Mouse (Mus musculus) hindbrain, postnatal 0 days (tissue): ENCODE measurements around the gene Ift88. TPM values are rescaled to one million over a fixed set of nuclear protein-coding genes. Genes with fewer than 3 reads are reported as not detected.

Experiments used
- ATAC-seq: fragments of 200-750 bp; cut with Nextera tagmentation; 2 replicates; pipeline ENCODE4 v1.8.0; 2017; ENCODE audit warnings: mild to moderate bottlenecking, moderate TSS enrichment, moderate library complexity
- DNase-seq: peaks from one replicate; pipeline ENCODE4 v3.0.0-alpha.2; 2015; ENCODE audit warnings: low spot score
- H3K27ac ChIP-seq: fragments of 300-500 bp; sonication (generic); 2 replicates; pipeline ENCODE4 v1.5.1; 2014; ENCODE audit warnings: mild to moderate bottlenecking
- H3K27me3 ChIP-seq: fragments of 300-500 bp; sonication (generic); 2 replicates; pipeline ENCODE4 v1.6.1; 2014; ENCODE audit warnings: low read length, mixed read lengths; ENCODE audit not compliant: insufficient read depth
- H3K36me3 ChIP-seq: fragments of 300-500 bp; sonication (generic); 2 replicates; pipeline ENCODE4 v1.6.1; 2014; ENCODE audit warnings: low read length, mixed read lengths; ENCODE audit not compliant: insufficient read depth
- H3K4me1 ChIP-seq: fragments of 300-500 bp; sonication (generic); 2 replicates; pipeline ENCODE4 v1.6.1; 2014; ENCODE audit warnings: antibody characterized with exemption, low read length, mixed read lengths; ENCODE audit not compliant: insufficient read depth
- H3K4me2 ChIP-seq: fragments of 300-500 bp; sonication (generic); 2 replicates; pipeline ENCODE4 v1.6.1; 2014; ENCODE audit warnings: low read depth, mild to moderate bottlenecking, low read length, moderate library complexity, mixed read lengths
- H3K4me3 ChIP-seq: fragments of 300-500 bp; sonication (generic); 2 replicates; pipeline ENCODE4 v1.5.1; 2014; ENCODE audit warnings: low read length
- H3K9ac ChIP-seq: fragments of 300-500 bp; sonication (generic); replicated peaks from 2 replicates; pipeline ENCODE4 v1.6.1; 2014; ENCODE audit warnings: mild to moderate bottlenecking, low read length, moderate library complexity, mixed read lengths
- H3K9me3 ChIP-seq: fragments of 300-500 bp; sonication (generic); 2 replicates; pipeline ENCODE4 v1.6.1; 2016; ENCODE audit warnings: low read length, mixed read lengths
- CTCF ChIP-seq: IDR thresholded peaks from 2 replicates; pipeline ENCODE4 v1.5.1; 2016; ENCODE audit warnings: antibody characterized with exemption, control low read depth, low read depth
- WGBS: fragments of 180-500 bp; shearing (Covaris S2); extraction: QIAGEN DNeasy Blood & Tissue Kit; methylation state at CpG from one replicate; pipeline ENCODE4 v1.1.7; 2014; 5-methylcytosine and 5-hydroxymethylcytosine counted together
- polyA plus RNA-seq: library from polyadenylated mRNA; unstranded; fragments of >200 nt; fragmentation: Nextera tagmentation; extraction: Ambion mirVana; gene quantifications from 2 replicates; pipeline ENCODE4 v1.2.1, GENCODE M21; 2015
- total RNA-seq: library from RNA; depleted of rRNA; stranded (reverse); fragments of >200 nt; gene quantifications from 2 replicates; pipeline ENCODE4 v1.2.3, GENCODE M21; 2014

The Ift88 gene
- total and polyA plus RNA-seq, 2 experiments from 2014 or later, result 15.2 to 18.4 TPM

DNA sequence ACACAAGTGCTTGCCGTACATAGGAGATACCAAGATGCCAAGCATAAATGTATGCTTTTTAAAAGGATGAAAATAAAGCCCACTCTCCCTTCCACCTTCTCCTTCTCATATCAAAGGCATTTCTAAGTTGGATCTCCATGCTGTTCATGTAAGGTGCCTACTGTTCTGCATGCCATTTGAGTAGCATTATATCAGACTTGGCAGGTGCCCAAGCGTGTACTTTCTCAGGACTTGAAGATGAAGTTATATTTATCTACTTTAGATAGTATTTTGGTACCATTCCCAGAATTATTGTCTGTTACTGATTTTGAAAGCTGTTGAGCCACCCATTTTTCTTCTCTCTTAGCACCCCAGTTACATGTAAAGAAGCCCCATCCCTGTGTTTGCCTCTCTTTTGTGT is 51.2 kb downstream of the Ift88 start:
- Histone ChIP-seq H3K27ac (no peak overlapping the region), H3K27me3 (no peaks in the 10 kb centered on the region), H3K4me2 (no peak overlapping the region), H3K4me1 (no peaks in the 10 kb centered on the region), H3K4me3 (no peak overlapping the region), H3K9me3 (no peaks in the 10 kb centered on the region), H3K9ac (no peak overlapping the region), H3K36me3 (peaks cover 6% of the 10 kb centered on the region; the same call in 1 of the 2 replicates)
- no peak for TF ChIP-seq CTCF
- DNase-seq, result no peak
- 88% methylated on average over 2 of the region's 2 CpGs for WGBS
- ATAC-seq, result no peak

DNA sequence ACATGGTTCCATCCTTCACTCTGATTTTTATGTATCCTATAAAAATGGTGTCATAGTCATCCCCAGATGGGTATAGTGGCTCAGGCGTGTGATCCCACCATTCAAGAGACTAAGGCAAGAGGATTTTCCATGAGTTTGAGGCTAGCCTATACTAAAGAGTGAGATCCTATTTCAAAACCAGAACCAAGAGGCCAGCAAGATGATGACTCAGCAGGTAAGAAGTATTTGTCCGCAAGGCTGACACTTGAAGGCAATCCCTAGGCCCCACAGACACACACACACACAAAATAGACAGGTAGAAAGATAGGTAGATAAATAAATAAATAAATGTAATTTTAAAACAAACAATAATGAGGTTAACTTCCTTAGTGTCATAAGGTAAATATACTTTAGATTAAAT is 58.4 kb downstream of the Ift88 start:
- Histone ChIP-seq H3K4me3 (no peak overlapping the region), H3K9ac (no peak overlapping the region), H3K27me3 (no peaks in the 10 kb centered on the region), H3K27ac (no peak overlapping the region), H3K9me3 (no peaks in the 10 kb centered on the region), H3K4me2 (no peak overlapping the region), H3K4me1 (no peaks in the 10 kb centered on the region), H3K36me3 (no peaks in the 10 kb centered on the region)
- DNase-seq (no peak), ATAC-seq (no peak)
- no peak for TF ChIP-seq CTCF
- 91% methylated on average over 2 of the region's 2 CpGs for WGBS

DNA sequence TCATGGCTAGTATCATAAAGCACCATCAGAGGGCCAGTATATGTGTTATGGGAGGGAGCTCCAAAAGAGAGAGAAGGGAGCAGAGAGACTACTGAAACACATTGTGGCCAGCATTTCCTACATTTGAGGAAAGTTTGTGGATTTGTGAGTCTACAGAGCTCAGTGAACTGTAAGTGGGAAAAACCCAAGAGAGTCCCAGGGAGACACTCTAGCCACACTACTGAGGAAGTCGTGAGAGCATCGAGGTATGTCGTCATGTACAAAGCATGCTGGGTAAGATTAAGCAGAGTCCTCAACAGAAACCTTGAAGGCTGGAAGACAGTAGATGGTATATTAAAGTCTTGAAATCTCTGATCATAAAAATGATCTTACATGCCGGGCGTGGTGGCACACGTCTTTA is 60.3 kb downstream of the Ift88 start:
- DNase-seq (no peak), ATAC-seq (no peak)
- TF ChIP-seq CTCF, result no peak
- WGBS, result 95% methylated on average over 6 of the region's 6 CpGs
- Histone ChIP-seq H3K4me3 (no peak overlapping the region), H3K9me3 (no peaks in the 10 kb centered on the region), H3K4me2 (no peak overlapping the region), H3K27me3 (no peaks in the 10 kb centered on the region), H3K27ac (no peak overlapping the region), H3K36me3 (no peaks in the 10 kb centered on the region), H3K4me1 (no peaks in the 10 kb centered on the region), H3K9ac (no peak overlapping the region)

DNA sequence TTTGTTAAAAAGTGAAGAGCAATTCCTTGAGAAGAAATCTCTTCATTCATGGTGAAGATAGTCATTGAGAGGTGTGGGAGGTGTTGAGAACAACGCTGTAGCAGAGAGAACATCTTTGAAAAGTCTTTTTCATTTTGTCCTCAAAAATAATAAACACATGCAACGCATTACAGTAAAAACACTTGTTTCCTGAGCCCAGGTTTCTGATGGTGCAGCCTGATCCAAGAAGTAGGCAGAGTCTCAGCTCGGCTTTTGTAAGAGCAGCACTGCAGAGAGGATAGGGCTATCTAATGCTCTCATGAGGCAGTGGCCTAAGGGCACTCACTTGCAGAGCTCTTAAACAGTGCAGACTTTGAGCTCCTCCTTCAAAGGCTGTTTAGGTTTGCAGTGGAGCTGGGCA is 65.8 kb downstream of the Ift88 start:
- no peak overlapping the region for H3K27ac ChIP-seq
- ATAC-seq (no peak), DNase-seq (no peak)
- H3K36me3 ChIP-seq, result no peaks in the 10 kb centered on the region
- H3K4me2 ChIP-seq, result no peak overlapping the region
- H3K9me3 ChIP-seq, result no peaks in the 10 kb centered on the region
- no peak for TF ChIP-seq CTCF
- no peak overlapping the region for H3K4me3 ChIP-seq
- no peaks in the 10 kb centered on the region for H3K27me3 ChIP-seq
- 84% methylated on average over 3 of the region's 3 CpGs for WGBS
- no peaks in the 10 kb centered on the region for H3K4me1 ChIP-seq
- H3K9ac ChIP-seq, result no peak overlapping the region

GRCm38 (mm10) chr14:57493840-57494239 is 70.0 kb downstream of the Ift88 start:
- no peak for DNase-seq
- TF ChIP-seq CTCF, result no peak
- Histone ChIP-seq H3K27me3 (no peaks in the 10 kb centered on the region), H3K4me2 (no peak overlapping the region), H3K4me3 (no peak overlapping the region), H3K9me3 (no peaks in the 10 kb centered on the region), H3K36me3 (no peaks in the 10 kb centered on the region), H3K4me1 (no peaks in the 10 kb centered on the region), H3K9ac (no peak overlapping the region), H3K27ac (no peak overlapping the region)
- WGBS, result 63% methylated on average over 2 of the region's 2 CpGs
- no peak for ATAC-seq

- DNase-seq (no peak), ATAC-seq (no peak)
- WGBS, result 81% methylated on average over 6 of the region's 6 CpGs
- no peaks in the 10 kb centered on the region for H3K9me3 ChIP-seq
- H3K27me3 ChIP-seq, result no peaks in the 10 kb centered on the region
- no peak overlapping the region for H3K4me3 ChIP-seq
- H3K4me2 ChIP-seq, result no peak overlapping the region
- H3K9ac ChIP-seq, result no peak overlapping the region
- H3K27ac ChIP-seq, result no peak overlapping the region
- no peak for TF ChIP-seq CTCF
- H3K4me1 ChIP-seq, result no peaks in the 10 kb centered on the region
- H3K36me3 ChIP-seq, result no peaks in the 10 kb centered on the region
Measured at GRCm38 (mm10) chr14:57503729-57504128, 79.9 kb downstream of the Ift88 start.

DNA sequence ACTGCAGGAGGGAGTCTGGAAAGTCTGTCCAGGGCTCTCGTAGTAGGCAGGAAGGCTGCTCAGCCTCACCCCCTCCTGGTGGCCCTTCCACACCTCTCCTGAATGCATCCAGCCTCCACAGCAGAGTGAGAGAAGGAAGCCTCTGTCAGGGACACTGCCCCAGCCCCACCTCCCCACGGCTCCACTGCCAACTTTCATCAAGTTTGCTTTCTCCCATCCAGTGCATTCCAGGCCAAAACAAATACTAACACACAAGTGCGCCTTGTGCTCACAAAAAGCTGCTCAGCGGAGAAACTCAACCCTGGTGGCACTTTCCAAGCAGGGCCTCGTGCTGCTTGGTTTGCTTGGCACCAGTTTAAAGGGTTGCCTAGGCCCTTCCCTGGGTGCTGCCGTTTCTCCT is 85.7 kb downstream of the Ift88 start:
- Histone ChIP-seq H3K27me3 (no peaks in the 10 kb centered on the region), H3K27ac (no peak overlapping the region), H3K36me3 (no peaks in the 10 kb centered on the region), H3K4me2 (no peak overlapping the region), H3K4me1 (no peaks in the 10 kb centered on the region), H3K9me3 (no peaks in the 10 kb centered on the region), H3K4me3 (no peak overlapping the region), H3K9ac (no peak overlapping the region)
- DNase-seq, result peak; percentile 68
- peak; percentile 93 for ATAC-seq
- WGBS, result 51% methylated on average over 6 of the region's 6 CpGs
- TF ChIP-seq CTCF, result peak; percentile 36
